Mouse (Mus musculus): ENCODE data around the gene Ipcef1. TPM values are rescaled to one million over a fixed set of nuclear protein-coding genes. Genes with fewer than 3 reads are reported as not detected.
A peak's percentile ranks its signal among the peaks of the same experiment; 100 is the strongest.
"Not testable (repeated sequence)": the region's sequence is repeated elsewhere in the genome, so short reads cannot be mapped to it uniquely, and the experiment has no call there.

The Ipcef1 gene
- polyA plus RNA-seq, 1 experiment from 2014 or later, result 1.6 TPM

- Histone ChIP-seq H3K4me1 (replicated peaks) (no peaks in the 10 kb centered on the region), H3K9ac (no peak overlapping the region), H3K27ac (replicated peaks) (no peak overlapping the region), H3K9me3 (no peaks in the 10 kb centered on the region), H3K4me3 (no peak overlapping the region), H3K36me3 (no peaks in the 10 kb centered on the region), H3K27me3 (no peaks in the 10 kb centered on the region), H3K4me2 (no peak overlapping the region)
- no peak for ATAC-seq (ENCODE audit: low FRiP score, low read depth)
- whole genome bisulfite sequencing, result 89% methylated on average over 2 of the region's 2 CpGs
Observed at GRCm38 (mm10) chr10:7033459-7033858, 18.8 kb downstream of the Ipcef1 start.

GRCm38 (mm10) chr10:7025028-7025427 lies 27.2 kb downstream of the Ipcef1 start:
- Histone ChIP-seq H3K36me3 (no peaks in the 10 kb centered on the region), H3K27me3 (no peaks in the 10 kb centered on the region), H3K27ac (replicated peaks) (no peak overlapping the region), H3K4me2 (no peak overlapping the region), H3K9me3 (no peaks in the 10 kb centered on the region), H3K4me3 (no peak overlapping the region), H3K4me1 (replicated peaks) (no peaks in the 10 kb centered on the region), H3K9ac (no peak overlapping the region)
- WGBS, result 78% methylated on average over 1 of the region's 1 CpGs
- no peak for ATAC-seq (ENCODE audit: low FRiP score, low read depth)

- no peaks in the 10 kb centered on the region for H3K4me1 ChIP-seq (replicated peaks)
- no peaks in the 10 kb centered on the region for H3K36me3 ChIP-seq
- H3K9me3 ChIP-seq, result no peaks in the 10 kb centered on the region
- H3K4me3 ChIP-seq, result no peak overlapping the region
- WGBS, result 95% methylated on average over 9 of the region's 9 CpGs
- H3K4me2 ChIP-seq, result no peak overlapping the region
- H3K27ac ChIP-seq (replicated peaks), result no peak overlapping the region
- no peaks in the 10 kb centered on the region for H3K27me3 ChIP-seq
- no peak overlapping the region for H3K9ac ChIP-seq
- ATAC-seq (ENCODE audit: low FRiP score, low read depth), result no peak
Observed at GRCm38 (mm10) chr10:7020551-7020950, 31.7 kb downstream of the Ipcef1 start.

- H3K4me1 ChIP-seq (replicated peaks), result no peaks in the 10 kb centered on the region
- H3K9ac ChIP-seq, result no peak overlapping the region
- ATAC-seq (ENCODE audit: low FRiP score, low read depth), result no peak
- H3K27ac ChIP-seq (replicated peaks), result no peak overlapping the region
- no peak overlapping the region for H3K4me2 ChIP-seq
- H3K27me3 ChIP-seq, result no peaks in the 10 kb centered on the region
- 74% methylated on average over 7 of the region's 7 CpGs for WGBS
- no peaks in the 10 kb centered on the region for H3K9me3 ChIP-seq
- no peaks in the 10 kb centered on the region for H3K36me3 ChIP-seq
- H3K4me3 ChIP-seq, result no peak overlapping the region
Observed at GRCm38 (mm10) chr10:7019781-7020386, 32.4 kb downstream of the Ipcef1 start.

- Histone ChIP-seq H3K27me3 (no peaks in the 10 kb centered on the region), H3K4me3 (no peak overlapping the region), H3K9me3 (no peaks in the 10 kb centered on the region), H3K4me2 (no peak overlapping the region), H3K27ac (replicated peaks) (no peak overlapping the region), H3K36me3 (no peaks in the 10 kb centered on the region), H3K4me1 (replicated peaks) (no peaks in the 10 kb centered on the region), H3K9ac (no peak overlapping the region)
- no peak for ATAC-seq (ENCODE audit: low FRiP score, low read depth)
- 65% methylated on average over 1 of the region's 1 CpGs for WGBS
Observed at GRCm38 (mm10) chr10:7015199-7015598, 37.1 kb downstream of the Ipcef1 start.

GRCm38 (mm10) chr10:7010543-7010942 lies 41.7 kb downstream of the Ipcef1 start:
- H3K4me1 ChIP-seq (replicated peaks), result no peaks in the 10 kb centered on the region
- no peak for ATAC-seq (ENCODE audit: low FRiP score, low read depth)
- no peak overlapping the region for H3K4me3 ChIP-seq
- H3K4me2 ChIP-seq, result no peak overlapping the region
- no peak overlapping the region for H3K27ac ChIP-seq (replicated peaks)
- WGBS, result 85% methylated on average over 8 of the region's 8 CpGs
- no peaks in the 10 kb centered on the region for H3K9me3 ChIP-seq
- no peaks in the 10 kb centered on the region for H3K36me3 ChIP-seq
- H3K9ac ChIP-seq, result no peak overlapping the region
- no peaks in the 10 kb centered on the region for H3K27me3 ChIP-seq

GRCm38 (mm10) chr10:7004980-7005538 lies 47.2 kb downstream of the Ipcef1 start:
- 61% methylated on average over 5 of the region's 5 CpGs for WGBS
- H3K27me3 ChIP-seq, result no peaks in the 10 kb centered on the region
- ATAC-seq (ENCODE audit: low FRiP score, low read depth), result 0 out of 2 replicates have a peak, but pooled peaks have one; percentile 42

GRCm38 (mm10) chr10:7003898-7004297 lies 48.4 kb downstream of the Ipcef1 start:
- not testable (repeated sequence) for H3K4me2 ChIP-seq; H3K9me3 ChIP-seq; ATAC-seq (ENCODE audit: low FRiP score, low read depth); H3K27ac ChIP-seq (replicated peaks); H3K36me3 ChIP-seq; H3K4me1 ChIP-seq (replicated peaks); H3K9ac ChIP-seq; H3K4me3 ChIP-seq; H3K27me3 ChIP-seq

More at GRCm38 (mm10) chr10:7004980-7005538, 47.2 kb downstream of the Ipcef1 start:
- H3K4me2 ChIP-seq, result no peak overlapping the region
- H3K27ac ChIP-seq (replicated peaks), result no peak overlapping the region
- no peak overlapping the region for H3K9ac ChIP-seq
- no peak overlapping the region for H3K4me3 ChIP-seq
- H3K4me1 ChIP-seq (replicated peaks), result no peaks in the 10 kb centered on the region
- no peaks in the 10 kb centered on the region for H3K36me3 ChIP-seq
- no peaks in the 10 kb centered on the region for H3K9me3 ChIP-seq

GRCm38 (mm10) chr10:6999355-6999754 lies 52.9 kb downstream of the Ipcef1 start:
- H3K4me3 ChIP-seq, result no peak overlapping the region
- no peaks in the 10 kb centered on the region for H3K36me3 ChIP-seq
- WGBS, result 81% methylated on average over 3 of the region's 3 CpGs
- no peak overlapping the region for H3K4me2 ChIP-seq
- no peak overlapping the region for H3K9ac ChIP-seq
- no peaks in the 10 kb centered on the region for H3K9me3 ChIP-seq
- no peak for ATAC-seq (ENCODE audit: low FRiP score, low read depth)
- H3K27ac ChIP-seq (replicated peaks), result no peak overlapping the region
- no peaks in the 10 kb centered on the region for H3K27me3 ChIP-seq
- no peaks in the 10 kb centered on the region for H3K4me1 ChIP-seq (replicated peaks)

GRCm38 (mm10) chr10:6998576-6999250 lies 53.6 kb downstream of the Ipcef1 start:
- H3K9me3 ChIP-seq, result no peaks in the 10 kb centered on the region
- H3K27ac ChIP-seq (replicated peaks), result no peak overlapping the region
- no peak overlapping the region for H3K4me3 ChIP-seq
- H3K4me2 ChIP-seq, result no peak overlapping the region
- ATAC-seq (ENCODE audit: low FRiP score, low read depth), result no peak
- no peaks in the 10 kb centered on the region for H3K27me3 ChIP-seq
- H3K36me3 ChIP-seq, result no peaks in the 10 kb centered on the region
- no peaks in the 10 kb centered on the region for H3K4me1 ChIP-seq (replicated peaks)
- whole genome bisulfite sequencing, result 85% methylated on average over 4 of the region's 4 CpGs
- no peak overlapping the region for H3K9ac ChIP-seq

GRCm38 (mm10) chr10:6996895-6997294 lies 55.4 kb downstream of the Ipcef1 start:
- H3K36me3 ChIP-seq, result no peaks in the 10 kb centered on the region

GRCm38 (mm10) chr10:6988555-6988954 lies 63.7 kb downstream of the Ipcef1 start:
- H3K4me2 ChIP-seq, result no peak overlapping the region
- ATAC-seq (ENCODE audit: low FRiP score, low read depth), result no peak
- H3K9ac ChIP-seq, result no peak overlapping the region
- no peaks in the 10 kb centered on the region for H3K36me3 ChIP-seq
- WGBS, result 94% methylated on average over 1 of the region's 1 CpGs
- H3K27me3 ChIP-seq, result no peaks in the 10 kb centered on the region
- no peaks in the 10 kb centered on the region for H3K4me1 ChIP-seq (replicated peaks)
- H3K27ac ChIP-seq (replicated peaks), result no peak overlapping the region
- H3K9me3 ChIP-seq, result no peaks in the 10 kb centered on the region
- H3K4me3 ChIP-seq, result no peak overlapping the region

More at GRCm38 (mm10) chr10:6996895-6997294, 55.4 kb downstream of the Ipcef1 start:
- Histone ChIP-seq H3K27ac (replicated peaks) (no peak overlapping the region), H3K4me2 (no peak overlapping the region), H3K4me3 (no peak overlapping the region), H3K9me3 (no peaks in the 10 kb centered on the region), H3K9ac (no peak overlapping the region), H3K4me1 (replicated peaks) (no peaks in the 10 kb centered on the region), H3K27me3 (no peaks in the 10 kb centered on the region)
- ATAC-seq (ENCODE audit: low FRiP score, low read depth), result no peak
- WGBS, result 81% methylated on average over 3 of the region's 3 CpGs
